In genomic region chr10:34341014-34341413, GRCm38 (mm10) we compare ENCODE assay signal across 36 mouse cellular contexts. TPM values are rescaled to one million over a fixed set of nuclear protein-coding genes. Genes with fewer than 3 reads are reported as not detected.
"Had no signal": no experiment of that assay in that cellular context is flagged by ENCODE, and none has a peak within 500 bp of the region (broad histone marks: within the 10 kb centered on the region; RNA-seq: fewer than 3 reads in every experiment).

No protein-coding gene starts in this region.

- H3K36me3 ChIP-seq: heart, embryonic 10.5 days; heart, embryonic 12.5 days; heart, embryonic 13.5 days; heart, embryonic 15.5 days; hindbrain, embryonic 10.5 days; hindbrain, embryonic 12.5 days; hindbrain, embryonic 13.5 days; hindbrain, embryonic 15.5 days; intestine, embryonic 15.5 days; kidney, embryonic 15.5 days had no signal

- H3K27ac ChIP-seq: heart, embryonic 10.5 days; heart, embryonic 13.5 days; heart, embryonic 15.5 days; hindbrain, embryonic 10.5 days; hindbrain, embryonic 12.5 days; hindbrain, embryonic 13.5 days; hindbrain, embryonic 14.5 days; hindbrain, embryonic 15.5 days; hindbrain, postnatal 0 days; intestine, embryonic 15.5 days; kidney, embryonic 15.5 days; kidney, postnatal 0 days; layer of hippocampus, adult 2 months had no signal

- DNase-seq: heart, postnatal 10 days; heart, postnatal 14 days; heart, postnatal 36 days; heart, postnatal 4 days; kidney, adult 11 months; kidney, adult 18-20 months; kidney, adult 2 months; kidney, adult 8-10 months; kidney, adult 9 months; kidney, postnatal 10 days; kidney, postnatal 14 days; kidney, postnatal 25 days; kidney, postnatal 36 days; kidney, postnatal 4 days; layer of hippocampus, adult 9-11 months; layer of hippocampus, postnatal 36 days had no signal

- H3K9ac ChIP-seq: heart, embryonic 12.5 days; heart, embryonic 13.5 days; heart, embryonic 15.5 days; hindbrain, embryonic 12.5 days; hindbrain, embryonic 13.5 days; hindbrain, embryonic 14.5 days; hindbrain, embryonic 15.5 days; intestine, embryonic 15.5 days; kidney, embryonic 15.5 days had no signal

- H3K4me1 ChIP-seq: heart, embryonic 10.5 days; heart, embryonic 12.5 days; heart, embryonic 13.5 days; heart, embryonic 15.5 days; hindbrain, embryonic 10.5 days; hindbrain, embryonic 12.5 days; hindbrain, embryonic 13.5 days; hindbrain, embryonic 15.5 days; intestine, embryonic 15.5 days; kidney, embryonic 15.5 days had no signal

- H3K9me3 ChIP-seq: heart, embryonic 10.5 days; heart, embryonic 12.5 days; heart, embryonic 13.5 days; heart, embryonic 15.5 days; hindbrain, embryonic 10.5 days; hindbrain, embryonic 12.5 days; hindbrain, embryonic 13.5 days; hindbrain, embryonic 15.5 days; intestine, embryonic 15.5 days; kidney, embryonic 15.5 days had no signal

- H3K4me2 ChIP-seq: heart, embryonic 11.5 days; heart, embryonic 12.5 days; heart, embryonic 13.5 days; heart, embryonic 15.5 days; hindbrain, embryonic 12.5 days; hindbrain, embryonic 13.5 days; hindbrain, embryonic 14.5 days; hindbrain, embryonic 15.5 days; intestine, embryonic 15.5 days; kidney, embryonic 15.5 days had no signal

- ATAC-seq: hindbrain, embryonic 16.5 days; hindbrain, postnatal 0 days; inflammation-experienced regulatory T-cells, adult 6 months; intestine, embryonic 15.5 days; intestine, embryonic 16.5 days; intestine, postnatal 0 days had no signal

- H3K27me3 ChIP-seq: heart, embryonic 12.5 days; heart, embryonic 13.5 days; heart, embryonic 15.5 days; hindbrain, embryonic 12.5 days; hindbrain, embryonic 13.5 days; hindbrain, embryonic 15.5 days; intestine, embryonic 15.5 days; kidney, embryonic 15.5 days had no signal

- H3K4me3 ChIP-seq: heart, embryonic 10.5 days; heart, embryonic 12.5 days; heart, embryonic 13.5 days; heart, embryonic 15.5 days; hindbrain, embryonic 10.5 days; hindbrain, embryonic 12.5 days; hindbrain, embryonic 13.5 days; hindbrain, embryonic 15.5 days; intestine, embryonic 15.5 days; kidney, embryonic 15.5 days; layer of hippocampus, adult 2 months had no signal

RNA-seq across cellular contexts. Expression of gene Col10a1, which starts 48.8 kb away (rescaled TPM):
- polyA plus RNA-seq: hindbrain, embryonic 10.5 days; hindbrain, embryonic 12.5 days; intestine, postnatal 0 days; kidney, adult 2 months; large intestine, adult 2 months had no signal
